30 mouse cellular contexts compared by ENCODE assay signal in genomic region chr11:43096003-43096402, GRCm38 (mm10). TPM values are rescaled to one million over a fixed set of nuclear protein-coding genes. Genes with fewer than 3 reads are reported as not detected.
A peak's percentile ranks its signal among the peaks of the same experiment; 100 is the strongest.
DNase-seq lines count a peak whose midpoint lies in the region; TF ChIP-seq lines count a peak whose summit lies in the region.
"Had no signal": no experiment of that assay in that cellular context is flagged by ENCODE, and none has a peak within 500 bp of the region (broad histone marks: within the 10 kb centered on the region; RNA-seq: fewer than 3 reads in every experiment).

No protein-coding gene starts in this region.

- no peaks in the 10 kb centered on the region for H3K36me3 ChIP-seq in CH12.LX (replicated peaks in 1 of 2; ENCODE audit: control insufficient read depth in 1 of 2, insufficient read depth in 1 of 2, low read length in 1 of 2)
- H3K36me3 ChIP-seq: intestine, embryonic 15.5 days; neural tube, embryonic 12.5 days; stomach, embryonic 15.5 days had no signal

- no peak for TF ChIP-seq EP300 in CH12.LX (IDR thresholded peaks at IDR 0.05; ENCODE audit: low read length)

- H3K27me3 ChIP-seq in CH12.LX (replicated peaks), result no peaks in the 10 kb centered on the region
- H3K27me3 ChIP-seq: intestine, embryonic 15.5 days; neural tube, embryonic 12.5 days; stomach, embryonic 15.5 days had no signal

- no peak for TF ChIP-seq CTCF in left cerebral cortex, adult 2 months (IDR thresholded peaks at IDR 0.05)
- no peak for TF ChIP-seq CTCF in CH12.LX (conservative IDR thresholded peaks at IDR 0.05 in 1 of 2, IDR thresholded peaks at IDR 0.05 in 1 of 2; ENCODE audit: low read depth in 2 of 2, low read length in 2 of 2)

- in situ Hi-C loops in CH12.LX (cut with MboI; ENCODE audit: low pct_ligation_motif_present, low pct_unique_long_range_greater_than_20kb, low sequenced_read_pairs), result no loop called here

- dilution Hi-C loops in CH12.LX (cut with MboI; ENCODE audit: extremely low pct_ligation_motif_present, extremely low pct_unique_long_range_greater_than_20kb, low sequenced_read_pairs), result no loop called here

- no peak overlapping the region; the same call in 1 of the 2 replicates for H3K4me2 ChIP-seq in CH12.LX (ENCODE audit: insufficient read depth, low read depth, poor library complexity, severe bottlenecking)
- H3K4me2 ChIP-seq: heart, embryonic 11.5 days; intestine, embryonic 15.5 days; neural tube, embryonic 12.5 days; stomach, embryonic 15.5 days had no signal

- H3K9me3 ChIP-seq in CH12.LX (replicated peaks; ENCODE audit: low read length), result no peaks in the 10 kb centered on the region
- H3K9me3 ChIP-seq: intestine, embryonic 15.5 days; neural tube, embryonic 12.5 days; stomach, embryonic 15.5 days had no signal

- H3K79me2 ChIP-seq in CH12.LX (replicated peaks; ENCODE audit: control insufficient read depth, extremely low read depth, insufficient read depth, poor library complexity, severe bottlenecking), result no peaks in the 10 kb centered on the region

- no peak for TF ChIP-seq POLR2A in CH12.LX (IDR thresholded peaks at IDR 0.05; ENCODE audit: low read depth, low read length)

- no peak overlapping the region for H3K4me3 ChIP-seq in left cerebral cortex, adult 2 months
- no peak overlapping the region for H3K4me3 ChIP-seq in CH12.LX (replicated peaks in 1 of 3; ENCODE audit: low read depth in 2 of 3, low read length in 2 of 3, poor library complexity in 1 of 3)
- H3K4me3 ChIP-seq: erythroblast, embryonic 14.5 days; intestine, embryonic 15.5 days; myocyte; neural tube, embryonic 12.5 days; stomach, embryonic 15.5 days had no signal

- peaks cover 8 to 38% of the 10 kb centered on the region in 2 experiments for H3K4me1 ChIP-seq in CH12.LX (ENCODE audit: control insufficient read depth in 1 of 2, insufficient read depth in 2 of 2)
- H3K4me1 ChIP-seq: intestine, embryonic 15.5 days; neural tube, embryonic 12.5 days; stomach, embryonic 15.5 days had no signal

- peak; percentile 24 for DNase-seq in heart, adult 11 months
- DNase-seq in heart, postnatal 14 days, result no peak
- no peak for DNase-seq in left cerebral cortex, adult 2 months (ENCODE audit: extremely low spot score in 1 of 2, low spot score in 2 of 2)
- DNase-seq in left cerebral cortex, postnatal 36 days (ENCODE audit: low spot score in 2 of 2), result no peak
- no peak for DNase-seq in CH12.LX (ENCODE audit: extremely low read depth)
- peak; percentile 26 to 83 for DNase-seq in left cerebral cortex, postnatal 25 days (ENCODE audit: low spot score in 2 of 2)
- no peak for DNase-seq in kidney, adult 11 months
- DNase-seq: adrenal gland, postnatal 25 days; cerebellum, adult 18-20 months; cerebellum, postnatal 10 days; gastrocnemius, postnatal 25 days; heart, adult 18-20 months; heart, postnatal 4 days; kidney, adult 8-10 months; kidney, postnatal 4 days; liver; lung, adult 2 months; lung, postnatal 10 days; thymus, postnatal 25 days had no signal

- H3K9ac ChIP-seq in CH12.LX (ENCODE audit: insufficient read depth, low read depth), result no peak overlapping the region
- H3K9ac ChIP-seq: intestine, embryonic 15.5 days; liver, embryonic 14.5 days; neural tube, embryonic 12.5 days; stomach, embryonic 15.5 days had no signal

- TF ChIP-seq RAD21 in CH12.LX (IDR thresholded peaks at IDR 0.05; ENCODE audit: low read depth, low read length), result no peak

- intact Hi-C loops in heart, postnatal 14 days (cut with DNase I), result no loop called here
- intact Hi-C loops in left cerebral cortex, adult 2 months (cut with DNase I), result loop anchor here (1.0 to 10.0 kb wide), 5 partner anchors 45 to 914 kb away; partner anchors contain the start of gene Gabra1
- intact Hi-C loops in left cerebral cortex, postnatal 36 days (cut with DNase I), result loop anchor here (10.0 kb wide), 1 partner anchor 291 kb away; no protein-coding TSS in a partner anchor
- intact Hi-C loops in left cerebral cortex, postnatal 25 days (cut with DNase I), result loop anchor here (1.0 to 10.0 kb wide), 3 partner anchors 169 to 521 kb away; no protein-coding TSS in a partner anchor

- H3K27ac ChIP-seq in left cerebral cortex, adult 2 months, result peak overlapping the region; percentile 54
- no peak overlapping the region for H3K27ac ChIP-seq in CH12.LX (ENCODE audit: insufficient read depth, low read depth)
- H3K27ac ChIP-seq: intestine, embryonic 15.5 days; kidney, postnatal 0 days; liver, embryonic 14.5 days; macrophage; neural tube, embryonic 12.5 days; stomach, embryonic 15.5 days had no signal

TF ChIP-seq in CH12.LX, 34 proteins besides CTCF, POLR2A, EP300 and RAD21:
- TF ChIP-seq ZC3H11A (IDR thresholded peaks at IDR 0.05; ENCODE audit: low read depth, low read length), result no peak
- TF ChIP-seq SIN3A (IDR thresholded peaks at IDR 0.05; ENCODE audit: low read length), result peak; percentile 29; the same call in 1 of the 2 replicates
TF ChIP-seq in CH12.LX: peak in this region for 1.

RNA-seq across cellular contexts. Expression of gene Atp10b, which starts 53.7 kb away (rescaled TPM):
- under 1 TPM in 1 of 2 experiments, not detected in 1; 0.05 TPM for total RNA-seq in heart, postnatal 14 days (2021)
- total RNA-seq in left cerebral cortex, adult 2 months (2021), result under 1 TPM; 0.32 to 0.54 TPM
- 1 to 10 TPM in 1 of 2 experiments, under 1 TPM in 1; 0.66 to 1.2 TPM for total RNA-seq in left cerebral cortex, postnatal 36 days (2021)
- total RNA-seq in CH12.LX (2012; rRNA removed) (not detected in 2 replicates), CH12.LX (2014; rRNA removed) (not detected in 2 replicates)
- polyA plus RNA-seq in CH12.LX (2012; ENCODE audit: insufficient read length, low read depth), result 0.04 TPM in 1 of 2 replicates, not detected in the other
- under 1 TPM; 0.80 to 0.89 TPM for total RNA-seq in left cerebral cortex, postnatal 25 days (2021)
- total RNA-seq: gastrocnemius, adult 18-20 months; gastrocnemius, postnatal 25 days; heart, postnatal 4 days; megakaryocyte-erythroid progenitor cell, adult 5-6 weeks had no signal
- polyA plus RNA-seq: heart, embryonic 11.5 days; liver, embryonic 14.5 days; macrophage had no signal

Comparison
In these comparisons a context has a peak if more than half of its experiments do, and no peak if none do; other contexts are left out.
1. DNase-seq: peak in heart, adult 11 months (single experiment) and left cerebral cortex, postnatal 25 days (2 of 2); none in heart, postnatal 14 days (0 of 2), left cerebral cortex, adult 2 months (0 of 2), left cerebral cortex, postnatal 36 days (0 of 2), CH12.LX (single experiment) and kidney, adult 11 months (single experiment).